Mouse (Mus musculus) effector memory CD4-positive, alpha-beta T cell, adult 5 months (primary cell): Measurements from ENCODE around the gene Gm6583. TPM values are rescaled to one million over a fixed set of nuclear protein-coding genes. Genes with fewer than 3 reads are reported as not detected.

Experiments used
- polyA plus RNA-seq: library from polyadenylated mRNA; unstranded; fragments of 100-300 nt; shearing (Covaris generic); gene quantifications from one replicate; pipeline ENCODE4 v1.2.1, GENCODE M21; 2017

Gm6583 gene
- polyA plus RNA-seq = 0.71 TPM

DNA sequence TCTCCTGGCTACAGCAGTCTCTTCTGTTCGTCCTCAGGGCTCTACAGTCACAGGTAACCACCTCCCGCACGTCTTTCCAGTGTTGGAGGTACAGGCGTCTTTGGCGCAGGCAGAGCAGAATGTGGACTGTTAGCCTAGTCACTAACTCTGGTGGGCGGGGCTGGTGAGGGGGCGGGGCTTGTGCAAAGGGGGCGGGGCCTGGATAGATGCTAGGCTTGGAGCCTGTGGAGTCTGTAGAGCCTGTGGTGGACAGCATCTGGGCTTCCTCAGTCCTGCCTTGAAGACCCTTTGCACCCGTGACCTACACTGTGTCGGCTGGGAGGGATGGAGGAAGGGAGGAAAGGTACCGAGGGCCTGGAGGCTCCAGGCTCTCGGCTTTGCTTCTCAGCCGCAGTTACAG is at the start of gene Gm6583:
Gene Gm6583 (minus strand): TSS at position 124 of the 400 bp plus-strand sequence.

DNA sequence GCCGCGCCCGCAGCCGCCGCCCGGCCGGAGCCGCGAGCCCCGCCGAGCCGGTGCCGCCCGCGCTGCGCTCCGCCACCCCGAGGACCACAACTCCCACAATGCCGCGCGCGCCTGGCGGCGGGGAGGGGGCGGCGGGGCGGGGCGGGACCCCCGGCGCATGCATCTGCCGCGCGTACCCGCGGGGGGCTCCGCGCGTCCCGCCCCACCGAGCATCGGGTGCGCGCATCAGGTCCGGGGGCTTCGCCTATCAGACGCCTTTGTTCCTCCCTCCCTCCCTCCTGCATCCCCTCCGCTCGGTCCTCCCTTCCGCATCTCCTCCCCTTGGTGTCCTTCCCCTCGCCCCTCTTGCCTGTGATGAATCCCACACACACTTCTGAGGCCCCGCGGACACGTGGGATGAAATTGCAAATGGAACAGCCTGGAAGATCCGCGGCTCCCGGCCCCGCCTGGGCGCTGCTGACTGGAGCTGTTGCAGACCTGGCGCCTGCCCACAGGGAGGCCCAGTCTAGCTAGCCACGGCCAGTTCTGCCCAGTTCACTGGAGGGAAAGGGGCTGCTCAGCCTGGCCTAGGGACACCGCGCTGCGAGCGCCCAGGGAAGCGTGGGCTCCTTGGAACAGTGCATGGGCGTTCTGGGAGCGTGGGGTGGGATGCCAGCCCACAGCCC is 39.1 kb upstream of the Gm6583 start, which contains the start of gene Asphd2:
Gene Asphd2 (minus strand): TSS at position 88 of the 665 bp plus-strand sequence.

DNA sequence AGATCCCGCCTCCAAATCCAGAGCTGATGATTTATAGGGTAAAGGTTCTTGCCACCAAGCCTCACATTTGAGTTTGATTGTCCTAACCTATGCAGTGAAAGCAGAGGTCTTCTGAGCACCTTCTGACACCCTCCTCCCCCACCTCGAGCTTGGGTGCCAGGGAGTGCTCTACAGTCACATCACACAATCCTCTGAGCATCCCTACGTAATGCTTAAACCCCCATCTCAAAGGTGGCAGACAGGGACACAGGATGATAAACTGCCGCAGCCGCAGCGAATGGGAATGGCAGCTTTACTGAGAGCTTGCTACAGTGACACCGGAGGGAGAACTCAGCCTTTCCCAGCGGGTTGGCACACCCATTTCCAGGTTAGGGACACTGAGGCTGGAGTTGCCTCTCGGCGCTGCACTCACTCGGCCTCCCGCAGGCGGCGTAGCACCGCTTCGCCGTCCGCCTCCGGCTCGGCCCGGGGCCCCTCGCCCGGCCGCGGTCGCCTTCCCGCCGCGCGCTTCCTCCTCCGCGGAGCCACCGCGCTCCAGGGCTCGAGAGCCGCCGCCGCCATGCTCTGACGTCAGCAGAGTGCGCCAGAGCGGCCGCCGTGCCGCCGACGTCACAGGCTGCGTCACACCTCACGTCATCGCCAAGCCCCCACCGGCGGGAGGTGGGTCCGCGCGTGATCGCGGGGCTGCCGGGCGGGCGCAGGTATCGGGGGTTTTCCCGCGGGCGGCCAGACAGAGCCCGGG is 13.2 kb downstream of the Gm6583 start, which contains the start of the genes Srrd and Hps4:
Gene Srrd (minus strand): TSS at position 578 of the 742 bp plus-strand sequence.
Gene Hps4 (plus strand): TSS at position 621 of the 742 bp plus-strand sequence.

DNA sequence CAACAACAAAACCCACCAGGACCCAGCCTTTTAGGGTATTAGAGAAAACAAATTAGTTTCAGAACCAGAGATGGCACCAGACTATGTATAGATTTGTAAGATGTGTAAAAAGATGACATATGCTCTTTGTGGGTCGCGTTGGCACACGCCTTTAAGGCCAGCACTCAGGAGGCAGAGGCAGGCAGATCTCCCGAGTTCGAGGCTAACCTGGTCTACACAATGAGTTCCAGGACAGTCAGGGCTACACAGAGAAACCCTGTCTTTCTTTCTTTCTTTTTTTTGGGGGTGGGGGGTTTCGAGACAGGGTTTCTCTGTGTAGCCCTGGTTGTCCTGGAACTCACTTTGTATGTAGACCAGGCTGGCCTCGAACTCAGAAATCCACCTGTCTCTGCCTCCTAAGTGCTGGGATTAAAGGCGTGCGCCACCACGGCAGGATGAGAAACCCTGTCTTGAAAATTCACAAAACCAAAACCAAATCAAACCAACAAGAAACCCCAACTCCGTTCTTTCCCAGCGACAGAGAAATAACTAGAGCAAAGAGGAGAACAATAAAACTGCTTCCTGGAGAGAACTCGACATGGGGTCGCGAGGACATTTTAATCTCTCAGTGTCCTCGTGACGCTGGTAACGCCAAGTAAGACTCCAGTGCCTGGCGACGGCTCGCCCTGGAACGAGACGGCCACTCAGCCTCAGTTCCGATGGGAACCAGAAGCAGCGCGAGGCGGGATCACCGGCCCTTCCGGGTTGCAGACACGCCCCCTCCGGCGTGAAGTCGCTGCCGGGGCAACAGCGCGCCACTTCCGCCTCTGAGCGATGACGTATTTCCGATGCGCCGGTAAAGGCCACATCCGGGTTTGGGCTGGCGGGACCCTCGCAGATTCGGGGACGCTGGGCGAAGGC is 30.0 kb downstream of the Gm6583 start, which contains the start of gene Tfip11:
Gene Tfip11 (plus strand): TSS at position 813 of the 900 bp plus-strand sequence.

Other genes with a start within 250 kb of the Gm6583 start
- 1.7 TPM for gene Cryba4, start 103.5 kb downstream of the Gm6583 start, polyA plus RNA-seq
- gene Crybb1, start 100.2 kb downstream of the Gm6583 start, polyA plus RNA-seq = 1.0 TPM
- gene Tpst2, start 79.3 kb downstream of the Gm6583 start, polyA plus RNA-seq = 249 TPM
- gene Tfip11, start 29.7 kb downstream of the Gm6583 start, polyA plus RNA-seq = 103 TPM
- 102 TPM for gene Srrd, start 13.0 kb downstream of the Gm6583 start, polyA plus RNA-seq
- gene Hps4, start 12.9 kb downstream of the Gm6583 start, polyA plus RNA-seq = 21.8 TPM
- gene Asphd2, start 38.8 kb upstream of the Gm6583 start, polyA plus RNA-seq = 1.1 TPM
- gene Gm6588, start 93.4 kb upstream of the Gm6583 start, polyA plus RNA-seq = not detected
- gene Sez6l, start 221.2 kb upstream of the Gm6583 start, polyA plus RNA-seq = not detected